Mouse (Mus musculus): ENCODE data around the gene Lix1l. TPM values are rescaled to one million over a fixed set of nuclear protein-coding genes. Genes with fewer than 3 reads are reported as not detected.
"Not testable (repeated sequence)": the region's sequence is repeated elsewhere in the genome, so short reads cannot be mapped to it uniquely, and the experiment has no call there.

Gene Lix1l
- polyA plus RNA-seq, 1 experiment from 2014 or later, result 6.4 TPM

- Histone ChIP-seq H3K36me3 (ENCODE audit: control insufficient read depth, insufficient read depth, low read length) (no peaks in the 10 kb centered on the region), H3K9ac (ENCODE audit: low read depth, low read length) (peak overlapping the region; percentile 83), H3K4me1 (ENCODE audit: control insufficient read depth, insufficient read depth, low read length) (peaks cover 38% of the 10 kb centered on the region), H3K27me3 (ENCODE audit: control insufficient read depth, insufficient read depth, low read length) (peaks cover 2% of the 10 kb centered on the region; the same call in 1 of the 2 replicates), H3K4me3 (ENCODE audit: low read depth, low read length) (peak overlapping the region; percentile 65), H3K9me3 (replicated peaks; ENCODE audit: control insufficient read depth, low read length) (no peaks in the 10 kb centered on the region), H3K27ac (ENCODE audit: low read depth, low read length) (peak overlapping the region; percentile 78), H3K4me2 (peak overlapping the region; percentile 98)
- 3% methylated on average over 54 of the region's 54 CpGs for WGBS (ENCODE audit: insufficient replicate concordance)
- ATAC-seq (replicated peaks; ENCODE audit: insufficient number of reproducible peaks, low FRiP score, low TSS enrichment), result 0 out of 2 replicates have a peak, but pooled peaks have one; percentile 4
Measured at GRCm38 (mm10) chr3:96598156-96599068, 2.5 kb upstream of the Lix1l start.

- no peak overlapping the region; the same call in 1 of the 2 replicates for H3K9ac ChIP-seq (ENCODE audit: low read depth, low read length)
- 48% methylated on average over 8 of the region's 8 CpGs for WGBS (ENCODE audit: insufficient replicate concordance)
- H3K36me3 ChIP-seq (ENCODE audit: control insufficient read depth, insufficient read depth, low read length), result no peaks in the 10 kb centered on the region
- H3K4me3 ChIP-seq (ENCODE audit: low read depth, low read length), result peak overlapping the region; percentile 65
- no peak overlapping the region for H3K27ac ChIP-seq (ENCODE audit: low read depth, low read length)
- ATAC-seq (replicated peaks; ENCODE audit: insufficient number of reproducible peaks, low FRiP score, low TSS enrichment), result no peak
- peaks cover 44% of the 10 kb centered on the region for H3K4me1 ChIP-seq (ENCODE audit: control insufficient read depth, insufficient read depth, low read length)
- H3K4me2 ChIP-seq, result peak overlapping the region; percentile 98
- no peaks in the 10 kb centered on the region for H3K9me3 ChIP-seq (replicated peaks; ENCODE audit: control insufficient read depth, low read length)
- peaks cover 2% of the 10 kb centered on the region; the same call in 1 of the 2 replicates for H3K27me3 ChIP-seq (ENCODE audit: control insufficient read depth, insufficient read depth, low read length)
Measured at GRCm38 (mm10) chr3:96599069-96599393, 1.9 kb upstream of the Lix1l start.

GRCm38 (mm10) chr3:96599411-96599810 lies 1.5 kb upstream of the Lix1l start:
- ATAC-seq (replicated peaks; ENCODE audit: insufficient number of reproducible peaks, low FRiP score, low TSS enrichment), result no peak
- no peak overlapping the region for H3K27ac ChIP-seq (ENCODE audit: low read depth, low read length)
- 71% methylated on average over 3 of the region's 3 CpGs for WGBS (ENCODE audit: insufficient replicate concordance)
- peaks cover 2% of the 10 kb centered on the region; the same call in 1 of the 2 replicates for H3K27me3 ChIP-seq (ENCODE audit: control insufficient read depth, insufficient read depth, low read length)
- peaks cover 46% of the 10 kb centered on the region for H3K4me1 ChIP-seq (ENCODE audit: control insufficient read depth, insufficient read depth, low read length)
- no peak overlapping the region for H3K9ac ChIP-seq (ENCODE audit: low read depth, low read length)
- peak overlapping the region; percentile 65; the same call in 1 of the 2 replicates for H3K4me3 ChIP-seq (ENCODE audit: low read depth, low read length)
- no peaks in the 10 kb centered on the region for H3K36me3 ChIP-seq (ENCODE audit: control insufficient read depth, insufficient read depth, low read length)
- H3K4me2 ChIP-seq, result no peak overlapping the region; the same call in 1 of the 2 replicates
- H3K9me3 ChIP-seq (replicated peaks; ENCODE audit: control insufficient read depth, low read length), result no peaks in the 10 kb centered on the region

GRCm38 (mm10) chr3:96601251-96601787 lies 370 bp downstream of the Lix1l start:
- H3K4me2 ChIP-seq, result peak overlapping the region; percentile 72
- H3K27ac ChIP-seq (ENCODE audit: low read depth, low read length), result peak overlapping the region; percentile 96
- H3K36me3 ChIP-seq (ENCODE audit: control insufficient read depth, insufficient read depth, low read length), result no peaks in the 10 kb centered on the region
- H3K9ac ChIP-seq (ENCODE audit: low read depth, low read length), result peak overlapping the region; percentile 87
- peak; percentile 56 for ATAC-seq (replicated peaks; ENCODE audit: insufficient number of reproducible peaks, low FRiP score, low TSS enrichment)
- H3K9me3 ChIP-seq (replicated peaks; ENCODE audit: control insufficient read depth, low read length), result no peaks in the 10 kb centered on the region
- under 1% methylated on average over 21 of the region's 40 CpGs for WGBS (ENCODE audit: insufficient replicate concordance)
- H3K27me3 ChIP-seq (ENCODE audit: control insufficient read depth, insufficient read depth, low read length), result peaks cover 2% of the 10 kb centered on the region; the same call in 1 of the 2 replicates
- peak overlapping the region; percentile 84 for H3K4me3 ChIP-seq (ENCODE audit: low read depth, low read length)
- peaks cover 39% of the 10 kb centered on the region for H3K4me1 ChIP-seq (ENCODE audit: control insufficient read depth, insufficient read depth, low read length)

GRCm38 (mm10) chr3:96601941-96602703 lies 1.2 kb downstream of the Lix1l start:
- peak overlapping the region; percentile 72 for H3K4me2 ChIP-seq
- H3K9ac ChIP-seq (ENCODE audit: low read depth, low read length), result peak overlapping the region; percentile 87
- no peaks in the 10 kb centered on the region for H3K36me3 ChIP-seq (ENCODE audit: control insufficient read depth, insufficient read depth, low read length)
- ATAC-seq (replicated peaks; ENCODE audit: insufficient number of reproducible peaks, low FRiP score, low TSS enrichment), result no peak
- H3K4me3 ChIP-seq (ENCODE audit: low read depth, low read length), result peak overlapping the region; percentile 84
- 29% methylated on average over 10 of the region's 10 CpGs for WGBS (ENCODE audit: insufficient replicate concordance)
- peaks cover 32% of the 10 kb centered on the region for H3K4me1 ChIP-seq (ENCODE audit: control insufficient read depth, insufficient read depth, low read length)
- H3K9me3 ChIP-seq (replicated peaks; ENCODE audit: control insufficient read depth, low read length), result no peaks in the 10 kb centered on the region
- H3K27me3 ChIP-seq (ENCODE audit: control insufficient read depth, insufficient read depth, low read length), result peaks cover 2% of the 10 kb centered on the region; the same call in 1 of the 2 replicates
- peak overlapping the region; percentile 96 for H3K27ac ChIP-seq (ENCODE audit: low read depth, low read length)

GRCm38 (mm10) chr3:96602704-96603084 lies 1.7 kb downstream of the Lix1l start:
- H3K27me3 ChIP-seq (ENCODE audit: control insufficient read depth, insufficient read depth, low read length), result peaks cover 2% of the 10 kb centered on the region; the same call in 1 of the 2 replicates
- 48% methylated on average over 5 of the region's 5 CpGs for WGBS (ENCODE audit: insufficient replicate concordance)
- H3K4me3 ChIP-seq (ENCODE audit: low read depth, low read length), result peak overlapping the region; percentile 84
- peak overlapping the region; percentile 72 for H3K4me2 ChIP-seq
- no peaks in the 10 kb centered on the region for H3K36me3 ChIP-seq (ENCODE audit: control insufficient read depth, insufficient read depth, low read length)
- no peak for ATAC-seq (replicated peaks; ENCODE audit: insufficient number of reproducible peaks, low FRiP score, low TSS enrichment)
- H3K9me3 ChIP-seq (replicated peaks; ENCODE audit: control insufficient read depth, low read length), result no peaks in the 10 kb centered on the region
- H3K9ac ChIP-seq (ENCODE audit: low read depth, low read length), result peak overlapping the region; percentile 87
- H3K27ac ChIP-seq (ENCODE audit: low read depth, low read length), result peak overlapping the region; percentile 96
- peaks cover 27% of the 10 kb centered on the region for H3K4me1 ChIP-seq (ENCODE audit: control insufficient read depth, insufficient read depth, low read length)

GRCm38 (mm10) chr3:96603311-96603710 lies 2.4 kb downstream of the Lix1l start:
- H3K4me1 ChIP-seq (ENCODE audit: control insufficient read depth, insufficient read depth, low read length), result peaks cover 24% of the 10 kb centered on the region
- H3K4me3 ChIP-seq (ENCODE audit: low read depth, low read length), result no peak overlapping the region
- H3K9ac ChIP-seq (ENCODE audit: low read depth, low read length), result 0 out of 2 replicates have a peak overlapping the region, but pooled peaks have one; percentile 39
- H3K9me3 ChIP-seq (replicated peaks; ENCODE audit: control insufficient read depth, low read length), result no peaks in the 10 kb centered on the region
- H3K27ac ChIP-seq (ENCODE audit: low read depth, low read length), result no peak overlapping the region
- peaks cover 2% of the 10 kb centered on the region; the same call in 1 of the 2 replicates for H3K27me3 ChIP-seq (ENCODE audit: control insufficient read depth, insufficient read depth, low read length)
- peak overlapping the region; percentile 72; the same call in 1 of the 2 replicates for H3K4me2 ChIP-seq
- H3K36me3 ChIP-seq (ENCODE audit: control insufficient read depth, insufficient read depth, low read length), result no peaks in the 10 kb centered on the region
- 77% methylated on average over 5 of the region's 5 CpGs for WGBS (ENCODE audit: insufficient replicate concordance)
- ATAC-seq (replicated peaks; ENCODE audit: insufficient number of reproducible peaks, low FRiP score, low TSS enrichment), result no peak

GRCm38 (mm10) chr3:96606007-96606406 lies 5.1 kb downstream of the Lix1l start:
- not testable (repeated sequence) for H3K9me3 ChIP-seq (replicated peaks; ENCODE audit: control insufficient read depth, low read length); H3K4me2 ChIP-seq; H3K4me3 ChIP-seq (ENCODE audit: low read depth, low read length); ATAC-seq (replicated peaks; ENCODE audit: insufficient number of reproducible peaks, low FRiP score, low TSS enrichment); H3K36me3 ChIP-seq (ENCODE audit: control insufficient read depth, insufficient read depth, low read length); H3K27me3 ChIP-seq (ENCODE audit: control insufficient read depth, insufficient read depth, low read length); H3K9ac ChIP-seq (ENCODE audit: low read depth, low read length); H3K27ac ChIP-seq (ENCODE audit: low read depth, low read length)
- H3K4me1 ChIP-seq (ENCODE audit: control insufficient read depth, insufficient read depth, low read length), result peaks cover 21% of the 10 kb centered on the region
- WGBS (ENCODE audit: insufficient replicate concordance), result 78% methylated on average over 3 of the region's 4 CpGs

Data from heart, embryonic 11.5 days (tissue).